Mouse (Mus musculus) central nervous system, embryonic 14 days (tissue): ENCODE results near the gene 1700016K19Rik. TPM values are rescaled to one million over a fixed set of nuclear protein-coding genes. Genes with fewer than 3 reads are reported as not detected.

ENCODE experiments used
- polyA plus RNA-seq: library from polyadenylated mRNA; depleted of rRNA; stranded (reverse); fragments of >200 nt; gene quantifications from 2 replicates; pipeline ENCODE4 v1.2.3, GENCODE M21; 2012; rRNA removed

The 1700016K19Rik gene
- 4.0 and 4.1 TPM in 2 replicates for polyA plus RNA-seq

GRCm38 (mm10) chr11:75999440-76000155 is at the start of gene 1700016K19Rik:
TSS of gene 1700016K19Rik (plus strand) at chr11:75999912.

GRCm38 (mm10) chr11:76027139-76028071 is 27.7 kb downstream of the 1700016K19Rik start, which contains the start of gene Rflnb:
TSS of gene Rflnb (minus strand) at chr11:76027782.

Other genes with a start within 250 kb of the 1700016K19Rik start
- gene Doc2b, start 203.9 kb upstream of the 1700016K19Rik start, polyA plus RNA-seq: 4.3 and 5.3 TPM in 2 replicates
- gene Rph3al, start 61.5 kb upstream of the 1700016K19Rik start, polyA plus RNA-seq: 2.2 and 2.3 TPM in 2 replicates
- 4.2 and 9.9 TPM in 2 replicates for gene Rflnb, start 27.9 kb downstream of the 1700016K19Rik start, polyA plus RNA-seq
- 47.3 and 49.3 TPM in 2 replicates for gene Vps53, start 179.7 kb downstream of the 1700016K19Rik start, polyA plus RNA-seq
- gene Fam57a, start 179.8 kb downstream of the 1700016K19Rik start, polyA plus RNA-seq: 26.4 and 27.5 TPM in 2 replicates
- 0.44 and 0.71 TPM in 2 replicates for gene Dbil5, start 217.7 kb downstream of the 1700016K19Rik start, polyA plus RNA-seq
- gene Gemin4, start 217.8 kb downstream of the 1700016K19Rik start, polyA plus RNA-seq: 9.8 and 10.7 TPM in 2 replicates
- gene Mrm3, start 243.8 kb downstream of the 1700016K19Rik start, polyA plus RNA-seq: 13.6 and 14.3 TPM in 2 replicates
- gene Glod4, start 243.8 kb downstream of the 1700016K19Rik start, polyA plus RNA-seq: 59.8 and 64.1 TPM in 2 replicates